Mouse (Mus musculus) frontal cortex, adult 2 months (tissue): ENCODE measurements around the gene Dvl3. TPM values are rescaled to one million over a fixed set of nuclear protein-coding genes. Genes with fewer than 3 reads are reported as not detected.

Source experiments
- DNase-seq, 2 experiments: peaks; one replicate each; pipeline ENCODE4 v3.0.0; 2022; ENCODE audit warnings: low spot score in 1 of 2; ENCODE audit errors: extremely low spot score in 1 of 2
- polyA plus RNA-seq: library from polyadenylated mRNA; depleted of rRNA; stranded (reverse); fragments of >200 nt; gene quantifications from 2 replicates; pipeline ENCODE4 v1.2.3, GENCODE M21; 2012; rRNA removed

Gene Dvl3
- polyA plus RNA-seq, 1 experiment, result 50.7 TPM

- no peak for DNase-seq
These were observed 21.0 kb downstream of the Dvl3 start for GRCm38 (mm10) chr16:20537601-20538320.

- DNase-seq, result no peak
These were observed 22.9 kb downstream of the Dvl3 start for GRCm38 (mm10) chr16:20539649-20540048.

- no peak for DNase-seq
These were observed 23.7 kb downstream of the Dvl3 start for GRCm38 (mm10) chr16:20540438-20540837.

- no peak for DNase-seq
These were observed 28.9 kb downstream of the Dvl3 start for GRCm38 (mm10) chr16:20545696-20546095.

- DNase-seq, result no peak
These were observed 30.6 kb downstream of the Dvl3 start for GRCm38 (mm10) chr16:20547423-20547822.

GRCm38 (mm10) chr16:20548096-20548948 lies 31.5 kb downstream of the Dvl3 start, which contains the start of gene Abcf3:
Gene Abcf3, plus strand, starts transcription at chr16:20548577.
- peak; percentile 98 to 99 for DNase-seq

- no peak for DNase-seq
These were observed 32.4 kb downstream of the Dvl3 start for GRCm38 (mm10) chr16:20549161-20549560.

- no peak for DNase-seq
These were observed 34.9 kb downstream of the Dvl3 start for GRCm38 (mm10) chr16:20551691-20552090.

- no peak for DNase-seq
These were observed 35.8 kb downstream of the Dvl3 start for GRCm38 (mm10) chr16:20552594-20552993.

GRCm38 (mm10) chr16:20555000-20555399 lies 38.2 kb downstream of the Dvl3 start:
- no peak for DNase-seq

- no peak for DNase-seq
These were observed 40.6 kb downstream of the Dvl3 start for GRCm38 (mm10) chr16:20557381-20557780.

GRCm38 (mm10) chr16:20565075-20565474 lies 48.3 kb downstream of the Dvl3 start:
- no peak for DNase-seq

Other genes starting within 250 kb of the Dvl3 start
- gene Parl, start 214.6 kb upstream of the Dvl3 start, polyA plus RNA-seq, result 57.7 and 60.0 TPM in 2 replicates
- not detected in 2 replicates for gene Cyp2ab1, start 191.6 kb upstream of the Dvl3 start, polyA plus RNA-seq
- gene Abcc5, start 90.6 kb upstream of the Dvl3 start, polyA plus RNA-seq, result 285 and 286 TPM in 2 replicates
- gene Eif2b5, start 18.2 kb upstream of the Dvl3 start, polyA plus RNA-seq, result 40.7 and 46.6 TPM in 2 replicates
- 1,374 and 1,412 TPM in 2 replicates for gene Ap2m1, start 18.5 kb downstream of the Dvl3 start, polyA plus RNA-seq
- 72.5 and 86.0 TPM in 2 replicates for gene Abcf3, start 31.6 kb downstream of the Dvl3 start, polyA plus RNA-seq
- gene Vwa5b2, start 72.5 kb downstream of the Dvl3 start, polyA plus RNA-seq, result 70.4 and 77.5 TPM in 2 replicates
- 2.3 and 3.2 TPM in 2 replicates for gene Eef1akmt4, start 94.6 kb downstream of the Dvl3 start, polyA plus RNA-seq
- gene Gm49333, start 94.6 kb downstream of the Dvl3 start, polyA plus RNA-seq, result 0.14 TPM in 1 of 2 replicates, not detected in the other
- gene Alg3, start 94.8 kb downstream of the Dvl3 start, polyA plus RNA-seq, result 19.0 and 21.1 TPM in 2 replicates
- gene Camk2n2, start 104.3 kb downstream of the Dvl3 start, polyA plus RNA-seq, result 125 and 142 TPM in 2 replicates
- 36.6 and 42.7 TPM in 2 replicates for gene Ece2, start 112.8 kb downstream of the Dvl3 start, polyA plus RNA-seq
- 155 and 184 TPM in 2 replicates for gene Psmd2, start 134.7 kb downstream of the Dvl3 start, polyA plus RNA-seq
- gene Eif4g1, start 151.3 kb downstream of the Dvl3 start, polyA plus RNA-seq, result 164 and 169 TPM in 2 replicates
- 253 and 271 TPM in 2 replicates for gene Fam131a, start 176.3 kb downstream of the Dvl3 start, polyA plus RNA-seq
- gene Polr2h, start 200.7 kb downstream of the Dvl3 start, polyA plus RNA-seq, result 42.6 and 45.7 TPM in 2 replicates
- 92.6 and 107 TPM in 2 replicates for gene Clcn2, start 200.8 kb downstream of the Dvl3 start, polyA plus RNA-seq
- gene Chrd, start 216.1 kb downstream of the Dvl3 start, polyA plus RNA-seq, result 38.8 and 49.9 TPM in 2 replicates
- gene Thpo, start 217.5 kb downstream of the Dvl3 start, polyA plus RNA-seq, result 15.5 and 18.2 TPM in 2 replicates